Mouse (Mus musculus): ENCODE measurements at regions not wholly inside any gene's neighbourhood (a gene's known extent, or its start where the extent isn't known, plus 50 kb on each side); places are given as distances from the start of the nearest gene placed in this dataset.

- WGBS = 79% methylated on average over 10 of the region's 10 CpGs
- H3K9ac ChIP-seq (ENCODE audit: low read depth, low read length) = no peak overlapping the region
- no peaks in the 10 kb centered on the region for H3K36me3 ChIP-seq (ENCODE audit: control insufficient read depth, insufficient read depth, low read length)
- H3K4me3 ChIP-seq (ENCODE audit: insufficient read depth, low read depth, low read length) = no peak overlapping the region
- no peaks in the 10 kb centered on the region for H3K27me3 ChIP-seq (ENCODE audit: control insufficient read depth, insufficient read depth, low read length)
- DNase-seq (ENCODE audit: extremely low read depth, low read depth, low spot score) = no peak
- no peaks in the 10 kb centered on the region for H3K79me2 ChIP-seq (ENCODE audit: control insufficient read depth, insufficient read depth, low read length)
- H3K4me1 ChIP-seq (ENCODE audit: control insufficient read depth, insufficient read depth, low read length) = no peaks in the 10 kb centered on the region
- no peak overlapping the region for H3K27ac ChIP-seq (replicated peaks; ENCODE audit: insufficient read depth, low read depth, low read length)
- TF ChIP-seq POLR2A (IDR thresholded peaks at IDR 0.05; ENCODE audit: extremely low read depth, insufficient read depth, low read length) (no peak), CTCF (IDR thresholded peaks at IDR 0.05; ENCODE audit: low read depth, low read length) (no peak)
Observed at GRCm38 (mm10) chr10:25857954-25858616, 220.0 kb upstream of the Gm9767 start.

GRCm38 (mm10) chr10:25844348-25844747, 233.7 kb upstream of the Gm9767 start:
- DNase-seq (ENCODE audit: extremely low read depth, low read depth, low spot score) = no peak
- TF ChIP-seq POLR2A (IDR thresholded peaks at IDR 0.05; ENCODE audit: extremely low read depth, insufficient read depth, low read length) (no peak), CTCF (IDR thresholded peaks at IDR 0.05; ENCODE audit: low read depth, low read length) (no peak)
- Histone ChIP-seq H3K4me3 (ENCODE audit: insufficient read depth, low read depth, low read length) (no peak overlapping the region), H3K4me1 (ENCODE audit: control insufficient read depth, insufficient read depth, low read length) (no peaks in the 10 kb centered on the region), H3K9ac (ENCODE audit: low read depth, low read length) (no peak overlapping the region), H3K27me3 (ENCODE audit: control insufficient read depth, insufficient read depth, low read length) (no peaks in the 10 kb centered on the region), H3K79me2 (ENCODE audit: control insufficient read depth, insufficient read depth, low read length) (no peaks in the 10 kb centered on the region), H3K36me3 (ENCODE audit: control insufficient read depth, insufficient read depth, low read length) (no peaks in the 10 kb centered on the region), H3K27ac (replicated peaks; ENCODE audit: insufficient read depth, low read depth, low read length) (no peak overlapping the region)

- Histone ChIP-seq H3K4me1 (ENCODE audit: control insufficient read depth, insufficient read depth, low read length) (no peaks in the 10 kb centered on the region), H3K9ac (ENCODE audit: low read depth, low read length) (no peak overlapping the region), H3K27me3 (ENCODE audit: control insufficient read depth, insufficient read depth, low read length) (no peaks in the 10 kb centered on the region), H3K4me3 (ENCODE audit: insufficient read depth, low read depth, low read length) (no peak overlapping the region), H3K27ac (replicated peaks; ENCODE audit: insufficient read depth, low read depth, low read length) (no peak overlapping the region), H3K36me3 (ENCODE audit: control insufficient read depth, insufficient read depth, low read length) (no peaks in the 10 kb centered on the region), H3K79me2 (ENCODE audit: control insufficient read depth, insufficient read depth, low read length) (no peaks in the 10 kb centered on the region)
- no peak for DNase-seq (ENCODE audit: extremely low read depth, low read depth, low spot score)
- 85% methylated on average over 2 of the region's 2 CpGs for WGBS
- TF ChIP-seq POLR2A (IDR thresholded peaks at IDR 0.05; ENCODE audit: extremely low read depth, insufficient read depth, low read length) (no peak), CTCF (IDR thresholded peaks at IDR 0.05; ENCODE audit: low read depth, low read length) (no peak)
Observed at GRCm38 (mm10) chr10:25829275-25829674, 248.8 kb upstream of the Gm9767 start.

GRCm38 (mm10) chr10:25804223-25804622, 268.2 kb upstream of the Smlr1 start:
- WGBS = 83% methylated on average over 3 of the region's 3 CpGs
- H3K4me3 ChIP-seq (ENCODE audit: insufficient read depth, low read depth, low read length) = no peak overlapping the region
- H3K9ac ChIP-seq (ENCODE audit: low read depth, low read length) = no peak overlapping the region
- H3K27ac ChIP-seq (replicated peaks; ENCODE audit: insufficient read depth, low read depth, low read length) = no peak overlapping the region
- no peaks in the 10 kb centered on the region for H3K27me3 ChIP-seq (ENCODE audit: control insufficient read depth, insufficient read depth, low read length)
- no peaks in the 10 kb centered on the region for H3K79me2 ChIP-seq (ENCODE audit: control insufficient read depth, insufficient read depth, low read length)
- H3K4me1 ChIP-seq (ENCODE audit: control insufficient read depth, insufficient read depth, low read length) = no peaks in the 10 kb centered on the region
- no peak for DNase-seq (ENCODE audit: extremely low read depth, low read depth, low spot score)
- no peaks in the 10 kb centered on the region for H3K36me3 ChIP-seq (ENCODE audit: control insufficient read depth, insufficient read depth, low read length)
- TF ChIP-seq POLR2A (IDR thresholded peaks at IDR 0.05; ENCODE audit: extremely low read depth, insufficient read depth, low read length) (no peak), CTCF (IDR thresholded peaks at IDR 0.05; ENCODE audit: low read depth, low read length) (no peak)

- TF ChIP-seq POLR2A (IDR thresholded peaks at IDR 0.05; ENCODE audit: extremely low read depth, insufficient read depth, low read length) (no peak), CTCF (IDR thresholded peaks at IDR 0.05; ENCODE audit: low read depth, low read length) (no peak)
- H3K4me3 ChIP-seq (ENCODE audit: insufficient read depth, low read depth, low read length) = no peak overlapping the region
- H3K4me1 ChIP-seq (ENCODE audit: control insufficient read depth, insufficient read depth, low read length) = no peaks in the 10 kb centered on the region
- H3K36me3 ChIP-seq (ENCODE audit: control insufficient read depth, insufficient read depth, low read length) = no peaks in the 10 kb centered on the region
- no peak overlapping the region for H3K27ac ChIP-seq (replicated peaks; ENCODE audit: insufficient read depth, low read depth, low read length)
- WGBS = 86% methylated on average over 2 of the region's 2 CpGs
- H3K79me2 ChIP-seq (ENCODE audit: control insufficient read depth, insufficient read depth, low read length) = no peaks in the 10 kb centered on the region
- no peak overlapping the region for H3K9ac ChIP-seq (ENCODE audit: low read depth, low read length)
- no peaks in the 10 kb centered on the region for H3K27me3 ChIP-seq (ENCODE audit: control insufficient read depth, insufficient read depth, low read length)
- DNase-seq (ENCODE audit: extremely low read depth, low read depth, low spot score) = no peak
Observed at GRCm38 (mm10) chr10:25801499-25801898, 265.4 kb upstream of the Smlr1 start.

- WGBS = 97% methylated on average over 2 of the region's 2 CpGs
- DNase-seq (ENCODE audit: extremely low read depth, low read depth, low spot score) = no peak
- H3K9ac ChIP-seq (ENCODE audit: low read depth, low read length) = no peak overlapping the region
- no peak overlapping the region for H3K27ac ChIP-seq (replicated peaks; ENCODE audit: insufficient read depth, low read depth, low read length)
- no peaks in the 10 kb centered on the region for H3K36me3 ChIP-seq (ENCODE audit: control insufficient read depth, insufficient read depth, low read length)
- no peaks in the 10 kb centered on the region for H3K27me3 ChIP-seq (ENCODE audit: control insufficient read depth, insufficient read depth, low read length)
- H3K4me3 ChIP-seq (ENCODE audit: insufficient read depth, low read depth, low read length) = no peak overlapping the region
- TF ChIP-seq CTCF (IDR thresholded peaks at IDR 0.05; ENCODE audit: low read depth, low read length) (no peak), POLR2A (IDR thresholded peaks at IDR 0.05; ENCODE audit: extremely low read depth, insufficient read depth, low read length) (no peak)
- no peaks in the 10 kb centered on the region for H3K4me1 ChIP-seq (ENCODE audit: control insufficient read depth, insufficient read depth, low read length)
- H3K79me2 ChIP-seq (ENCODE audit: control insufficient read depth, insufficient read depth, low read length) = no peaks in the 10 kb centered on the region
Observed at GRCm38 (mm10) chr10:25798881-25799280, 262.8 kb upstream of the Smlr1 start.
